Mouse (Mus musculus) kidney, embryonic 14.5 days (tissue): ENCODE measurements around the gene Macf1. TPM values are rescaled to one million over a fixed set of nuclear protein-coding genes. Genes with fewer than 3 reads are reported as not detected.

Experiments used
- ATAC-seq: fragments of 200-750 bp; cut with Nextera tagmentation; 2 replicates; pipeline ENCODE4 v1.8.0; 2017; ENCODE audit warnings: moderate number of reproducible peaks, mild to moderate bottlenecking, moderate TSS enrichment, moderate library complexity; ENCODE audit not compliant: low FRiP score, low TSS enrichment
- H3K27ac ChIP-seq: fragments of 300-500 bp; sonication (generic); 2 replicates; pipeline ENCODE4 v1.5.1; 2014; ENCODE audit warnings: low read depth, mild to moderate bottlenecking, low read length, moderate library complexity, mixed read lengths
- H3K27me3 ChIP-seq: fragments of 300-500 bp; sonication (generic); 2 replicates; pipeline ENCODE4 v1.6.1; 2014; ENCODE audit warnings: mild to moderate bottlenecking, low read length; ENCODE audit not compliant: control insufficient read depth, insufficient read depth
- H3K36me3 ChIP-seq: fragments of 300-500 bp; sonication (generic); 2 replicates; pipeline ENCODE4 v1.6.1; 2014; ENCODE audit warnings: low read length, mixed read lengths; ENCODE audit not compliant: control insufficient read depth, insufficient read depth
- H3K4me1 ChIP-seq: fragments of 300-500 bp; sonication (generic); 2 replicates; pipeline ENCODE4 v1.6.1; 2014; ENCODE audit warnings: low read length, mixed read lengths; ENCODE audit not compliant: control insufficient read depth, insufficient read depth
- H3K4me2 ChIP-seq: fragments of 300-500 bp; sonication (generic); replicated peaks from 2 replicates; pipeline ENCODE4 v1.6.1; 2014; ENCODE audit warnings: low read depth, mild to moderate bottlenecking, low read length
- H3K4me3 ChIP-seq: fragments of 300-500 bp; sonication (generic); 2 replicates; pipeline ENCODE4 v1.5.1; 2014; ENCODE audit warnings: mild to moderate bottlenecking, low read length
- H3K9ac ChIP-seq: fragments of 300-500 bp; sonication (generic); 2 replicates; pipeline ENCODE4 v1.6.1; 2014; ENCODE audit warnings: low read depth, mild to moderate bottlenecking, low read length, moderate library complexity
- H3K9me3 ChIP-seq: fragments of 300-500 bp; sonication (generic); 2 replicates; pipeline ENCODE4 v1.6.1; 2016; ENCODE audit warnings: low read length; ENCODE audit not compliant: control insufficient read depth
- WGBS: fragments of 180-500 bp; shearing (Covaris S2); extraction: QIAGEN DNeasy Blood & Tissue Kit; methylation state at CpG from one replicate; pipeline ENCODE4 v1.1.7; 2014; 5-methylcytosine and 5-hydroxymethylcytosine counted together
- polyA plus RNA-seq: library from polyadenylated mRNA; unstranded; fragments of >200 nt; fragmentation: Nextera tagmentation; extraction: Ambion mirVana; gene quantifications from 2 replicates; pipeline ENCODE4 v1.2.1, GENCODE M21; 2014

Macf1 gene
- 59.2 and 89.2 TPM in 2 replicates for polyA plus RNA-seq

DNA sequence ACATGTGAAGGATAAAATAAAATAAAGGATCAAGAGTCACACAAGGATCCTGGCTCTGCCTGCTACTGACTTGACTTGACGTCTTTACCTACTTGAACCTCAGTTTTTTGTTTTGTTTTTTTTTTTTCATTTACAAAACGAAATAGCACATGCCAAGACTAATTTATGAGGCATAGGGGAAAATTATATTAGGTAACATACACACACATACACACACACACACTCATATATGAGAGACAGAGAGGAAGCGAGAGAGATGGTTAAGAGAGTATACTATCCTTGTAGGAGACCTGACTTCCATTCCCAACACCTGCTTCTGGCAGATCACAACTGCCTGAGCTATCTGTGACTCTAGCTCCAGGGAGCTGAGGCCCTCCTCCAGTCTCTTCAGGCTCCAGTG is at the start of gene Macf1:
TSS of gene Macf1 (minus strand) at position 101 of the 400 bp plus-strand sequence.
- Histone ChIP-seq H3K9me3 (no peaks in the 10 kb centered on the region), H3K4me1 (peaks cover 13% of the 10 kb centered on the region; the same call in 1 of the 2 replicates), H3K36me3 (no peaks in the 10 kb centered on the region), H3K9ac (no peak within 1 kb of the TSS), H3K27ac (no peak within 1 kb of the TSS), H3K4me2 (no peak within 1 kb of the TSS), H3K27me3 (peaks cover 10% of the 10 kb centered on the region; the same call in 1 of the 2 replicates), H3K4me3 (no peak within 1 kb of the TSS)
- WGBS, result 90% methylated on average over 3 of the region's 3 CpGs
- ATAC-seq, result no peak

DNA sequence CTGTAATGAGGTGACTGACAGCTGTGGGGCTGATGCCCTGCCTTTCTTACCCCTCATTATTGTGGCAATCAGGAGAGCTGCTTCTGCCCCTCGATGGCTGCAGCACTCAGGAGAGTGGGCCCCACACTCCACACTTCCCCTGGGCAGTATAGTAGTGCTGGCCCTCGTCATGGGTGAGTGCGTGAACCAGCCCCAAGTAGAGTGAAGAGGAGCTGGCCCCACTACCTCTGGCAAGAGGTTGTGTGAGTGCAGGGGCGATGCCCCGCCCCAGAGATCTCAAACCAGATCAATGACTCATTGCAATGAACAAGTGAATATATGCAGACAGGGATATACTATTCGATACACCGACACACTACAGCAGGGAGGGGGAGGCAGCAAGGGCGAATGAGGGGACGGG is 49.4 kb upstream of the Macf1 start:
- no peak for ATAC-seq
- H3K4me1 ChIP-seq, result no peaks in the 10 kb centered on the region
- no peaks in the 10 kb centered on the region for H3K27me3 ChIP-seq
- H3K9me3 ChIP-seq, result no peaks in the 10 kb centered on the region
- H3K4me2 ChIP-seq, result no peak overlapping the region
- H3K4me3 ChIP-seq, result no peak overlapping the region
- H3K27ac ChIP-seq, result no peak overlapping the region
- H3K9ac ChIP-seq, result no peak overlapping the region
- H3K36me3 ChIP-seq, result peaks cover 31% of the 10 kb centered on the region
- WGBS, result 89% methylated on average over 9 of the region's 9 CpGs

DNA sequence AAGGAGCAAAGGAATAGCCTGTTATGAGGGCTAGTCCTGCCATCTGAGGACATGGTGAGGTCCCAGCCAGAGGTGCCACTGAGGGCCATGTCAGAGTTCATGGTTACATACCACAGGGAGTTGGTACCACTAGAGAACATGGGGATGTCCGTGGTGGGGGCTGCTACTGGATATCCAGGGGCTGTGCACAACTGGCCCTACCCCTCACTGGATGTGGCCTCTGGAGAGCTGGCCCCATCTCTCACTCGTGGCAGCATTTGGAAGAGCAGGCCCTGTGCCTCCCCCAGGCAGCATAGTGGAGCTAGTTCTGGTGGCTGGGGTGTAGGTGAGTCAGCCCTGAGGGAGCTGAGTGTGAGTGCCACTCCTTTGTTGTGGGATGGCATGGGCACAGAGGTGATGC is 48.8 kb upstream of the Macf1 start:
- Histone ChIP-seq H3K27me3 (no peaks in the 10 kb centered on the region), H3K9ac (no peak overlapping the region), H3K4me1 (no peaks in the 10 kb centered on the region), H3K9me3 (no peaks in the 10 kb centered on the region), H3K27ac (no peak overlapping the region), H3K4me3 (no peak overlapping the region), H3K36me3 (peaks cover 25% of the 10 kb centered on the region), H3K4me2 (no peak overlapping the region)
- 61% methylated on average over 2 of the region's 2 CpGs for WGBS
- no peak for ATAC-seq

DNA sequence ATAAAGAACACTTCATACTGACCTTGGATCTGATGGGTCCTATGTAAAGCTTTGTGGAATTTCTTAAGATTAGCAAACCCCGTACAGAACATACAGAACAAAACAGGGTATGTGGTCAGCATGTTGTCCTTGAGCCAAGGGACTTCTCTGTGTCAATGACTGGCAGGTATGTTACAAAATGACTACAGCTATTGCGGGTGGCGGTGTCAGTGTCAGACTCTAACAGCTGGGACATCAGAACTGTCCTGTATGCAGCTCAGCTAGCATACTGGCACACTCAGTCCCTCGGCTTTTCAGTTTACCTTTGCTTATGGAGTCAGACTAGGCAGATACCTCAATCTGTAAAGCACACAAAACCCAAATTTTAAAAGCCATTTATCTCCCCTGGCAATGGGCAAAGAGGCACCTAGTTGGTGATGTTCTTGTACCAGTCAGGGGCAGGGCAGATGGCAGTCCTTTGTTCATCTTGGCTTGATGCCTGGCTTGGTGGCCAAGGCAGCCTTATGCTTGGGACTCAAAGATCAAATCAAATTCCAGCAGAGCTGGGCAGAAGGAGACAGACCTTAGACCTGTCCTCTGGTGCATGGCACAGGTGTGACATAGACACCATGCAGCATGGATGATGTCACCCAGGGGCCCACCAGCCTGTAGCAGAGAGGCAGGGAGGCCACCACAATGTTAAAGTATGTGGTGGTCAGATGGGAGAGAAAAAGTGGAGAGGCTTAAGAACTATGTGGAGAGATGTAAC is 48.2 kb upstream of the Macf1 start:
- H3K27me3 ChIP-seq, result no peaks in the 10 kb centered on the region
- no peak overlapping the region for H3K27ac ChIP-seq
- H3K4me1 ChIP-seq, result no peaks in the 10 kb centered on the region
- no peaks in the 10 kb centered on the region for H3K9me3 ChIP-seq
- no peak overlapping the region for H3K9ac ChIP-seq
- 92% methylated on average over 4 of the region's 4 CpGs for WGBS
- no peak for ATAC-seq
- H3K4me3 ChIP-seq, result no peak overlapping the region
- peaks cover 22% of the 10 kb centered on the region for H3K36me3 ChIP-seq
- no peak overlapping the region for H3K4me2 ChIP-seq

DNA sequence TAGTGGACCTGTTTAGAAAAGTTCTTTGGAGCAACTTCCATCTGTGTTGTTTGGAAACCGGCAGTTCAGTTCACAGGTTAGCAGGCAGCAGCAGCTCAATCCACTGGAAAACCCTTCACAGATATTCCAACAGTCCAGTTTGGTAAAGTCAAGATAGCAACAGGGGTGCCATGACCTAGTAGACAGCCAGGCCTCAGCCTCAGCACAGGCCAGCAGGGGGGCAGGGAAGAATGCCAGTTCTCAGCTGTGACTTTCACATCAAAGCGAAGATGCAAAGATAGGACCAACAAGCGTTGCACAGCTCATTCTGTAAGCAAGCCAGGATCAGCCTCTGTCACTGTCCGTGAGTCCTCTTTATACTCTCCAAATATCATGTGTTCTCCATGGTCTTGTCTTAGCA is 37.6 kb upstream of the Macf1 start:
- 93% methylated on average over 4 of the region's 4 CpGs for WGBS
- Histone ChIP-seq H3K4me2 (no peak overlapping the region), H3K9ac (no peak overlapping the region), H3K27me3 (no peaks in the 10 kb centered on the region), H3K4me3 (no peak overlapping the region), H3K4me1 (0 out of 2 replicates have a peak, but pooled peaks cover 1% of the 10 kb centered on the region), H3K36me3 (no peaks in the 10 kb centered on the region), H3K27ac (no peak overlapping the region), H3K9me3 (no peaks in the 10 kb centered on the region)
- no peak for ATAC-seq

DNA sequence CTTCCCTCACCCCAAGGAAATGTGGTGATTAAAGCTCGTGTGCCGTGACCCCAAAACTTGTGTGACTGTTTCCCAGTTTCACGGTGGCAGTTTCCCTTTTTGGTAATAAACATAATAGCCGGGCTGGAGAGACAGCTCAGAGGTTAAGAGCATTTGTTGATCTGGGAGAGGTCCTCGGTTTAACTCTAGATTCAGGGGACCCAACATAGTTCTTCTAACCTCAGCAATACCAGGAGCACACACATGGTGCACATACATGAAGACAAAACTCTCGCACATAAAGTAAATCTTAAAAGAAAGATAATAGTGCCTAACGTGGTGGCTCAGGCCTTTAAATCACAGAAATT is 34.2 kb upstream of the Macf1 start:
- WGBS, result 17% methylated on average over 7 of the region's 7 CpGs
- peak; percentile 48; the same call in 1 of the 2 replicates for ATAC-seq

DNA sequence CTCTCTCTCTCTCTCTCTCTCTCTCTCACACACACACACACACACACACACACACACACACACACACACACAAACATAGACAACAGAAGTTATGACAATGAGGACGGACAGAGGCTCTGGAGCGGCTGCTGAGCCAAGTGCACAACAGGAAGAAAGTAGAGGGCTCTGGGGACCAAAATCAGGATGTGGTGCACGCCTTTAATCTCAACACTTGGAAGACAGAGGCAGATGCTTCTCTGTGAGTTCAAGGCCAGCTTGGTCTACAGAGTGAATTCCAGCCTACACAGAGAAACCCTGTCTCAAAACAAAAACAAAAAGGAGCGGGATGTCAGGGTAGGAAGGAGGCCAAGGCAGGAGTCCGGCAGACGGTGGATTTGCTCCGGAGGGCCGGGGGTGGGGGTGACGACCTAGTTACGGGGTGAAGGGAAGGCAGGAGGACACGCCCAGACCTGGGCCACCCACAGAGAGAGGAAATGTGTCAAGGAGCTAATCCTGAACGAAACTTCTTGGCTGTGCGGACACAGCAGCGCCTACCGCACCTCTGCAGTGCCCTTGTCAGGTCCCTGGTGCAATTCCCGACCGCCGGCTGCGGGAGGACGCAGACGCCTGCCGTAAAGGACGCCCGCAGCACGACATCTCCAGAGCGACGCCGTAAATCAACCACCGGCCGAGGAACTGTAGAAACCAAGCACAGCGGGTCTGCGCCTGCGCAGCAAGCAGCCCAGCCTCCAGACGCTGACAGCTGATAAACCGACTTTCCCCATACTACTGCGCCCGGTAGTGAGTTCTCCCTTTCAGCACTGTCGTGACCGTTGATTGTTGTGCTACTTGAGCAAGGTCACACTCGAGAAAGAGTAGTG is 33.6 kb upstream of the Macf1 start, which contains the start of gene Ndufs5:
TSS of gene Ndufs5 (minus strand) at position 629 of the 860 bp plus-strand sequence.
- Histone ChIP-seq H3K27ac (peak within 1 kb of the TSS; percentile 26; the same call in 1 of the 2 replicates), H3K4me1 (0 out of 2 replicates have a peak, but pooled peaks cover 5% of the 10 kb centered on the region), H3K9me3 (no peaks in the 10 kb centered on the region), H3K9ac (peak within 1 kb of the TSS; percentile 72), H3K27me3 (no peaks in the 10 kb centered on the region), H3K4me3 (peak within 1 kb of the TSS; percentile 65), H3K36me3 (peaks cover 17% of the 10 kb centered on the region), H3K4me2 (peak within 1 kb of the TSS; percentile 58)
- peak; percentile 96 for ATAC-seq
- under 1% methylated on average over 37 of the region's 40 CpGs for WGBS

More for the DNA sequence above, 34.2 kb upstream of the Macf1 start:
- Histone ChIP-seq H3K4me2 (peak overlapping the region; percentile 58), H3K4me1 (0 out of 2 replicates have a peak, but pooled peaks cover 5% of the 10 kb centered on the region), H3K36me3 (peaks cover 17% of the 10 kb centered on the region), H3K4me3 (peak overlapping the region; percentile 65), H3K27ac (peak overlapping the region; percentile 26; the same call in 1 of the 2 replicates), H3K27me3 (no peaks in the 10 kb centered on the region), H3K9ac (peak overlapping the region; percentile 40; the same call in 1 of the 2 replicates), H3K9me3 (no peaks in the 10 kb centered on the region)

DNA sequence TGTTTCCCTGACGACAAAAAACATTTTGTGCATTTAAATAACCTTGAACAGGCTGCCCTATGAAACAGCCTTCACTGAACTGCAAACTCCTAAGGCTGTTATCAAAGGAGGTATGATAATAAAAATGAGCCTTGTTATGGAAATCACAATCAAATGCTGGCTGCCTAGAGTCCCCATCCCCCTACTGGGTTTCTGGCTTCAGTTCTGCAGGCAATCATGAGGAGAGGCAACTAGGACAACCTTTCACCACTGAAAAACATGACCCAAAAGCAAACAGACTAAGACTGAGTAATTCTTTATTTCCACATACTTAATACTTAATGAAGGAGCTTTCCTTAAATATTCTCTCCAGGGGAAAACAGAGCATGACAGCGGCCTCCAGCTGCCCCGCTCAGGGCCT is 28.3 kb upstream of the Macf1 start:
- no peak overlapping the region for H3K4me3 ChIP-seq
- peaks cover 23% of the 10 kb centered on the region for H3K36me3 ChIP-seq
- no peaks in the 10 kb centered on the region for H3K27me3 ChIP-seq
- H3K4me1 ChIP-seq, result 0 out of 2 replicates have a peak, but pooled peaks cover 5% of the 10 kb centered on the region
- ATAC-seq, result no peak
- H3K9me3 ChIP-seq, result no peaks in the 10 kb centered on the region
- no peak overlapping the region for H3K9ac ChIP-seq
- no peak overlapping the region for H3K4me2 ChIP-seq
- H3K27ac ChIP-seq, result no peak overlapping the region
- WGBS, result 90% methylated on average over 1 of the region's 3 CpGs
